Mouse (Mus musculus): ENCODE measurements at regions not wholly inside any gene's neighbourhood (a gene's known extent, or its start where the extent isn't known, plus 50 kb on each side); places are given as distances from the start of the nearest gene placed in this dataset.
A peak's percentile ranks its signal among the peaks of the same experiment; 100 is the strongest.
"Not testable (repeated sequence)": the region's sequence is repeated elsewhere in the genome, so short reads cannot be mapped to it uniquely, and the experiment has no call there.

DNA sequence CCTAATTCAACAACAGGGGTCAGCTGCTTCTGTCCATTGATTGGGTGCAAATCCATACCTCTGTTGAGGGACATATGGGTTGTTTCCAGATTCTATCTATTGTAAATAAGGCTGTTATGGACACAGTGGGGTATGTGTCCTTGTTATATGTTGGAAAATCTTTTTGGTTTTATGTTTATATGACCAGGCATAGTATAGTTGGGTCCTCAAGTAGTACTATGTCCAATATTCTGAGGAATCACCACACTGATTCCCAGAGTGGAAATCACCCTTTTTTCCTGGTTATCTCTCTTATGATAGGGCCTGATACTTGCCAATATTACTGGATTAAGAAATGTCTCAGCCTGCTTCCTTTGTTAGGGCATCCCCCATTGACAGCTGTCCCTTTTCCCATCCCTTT is 1471.0 kb downstream of the Kcnt2 start:
- no peak for DNase-seq

DNA sequence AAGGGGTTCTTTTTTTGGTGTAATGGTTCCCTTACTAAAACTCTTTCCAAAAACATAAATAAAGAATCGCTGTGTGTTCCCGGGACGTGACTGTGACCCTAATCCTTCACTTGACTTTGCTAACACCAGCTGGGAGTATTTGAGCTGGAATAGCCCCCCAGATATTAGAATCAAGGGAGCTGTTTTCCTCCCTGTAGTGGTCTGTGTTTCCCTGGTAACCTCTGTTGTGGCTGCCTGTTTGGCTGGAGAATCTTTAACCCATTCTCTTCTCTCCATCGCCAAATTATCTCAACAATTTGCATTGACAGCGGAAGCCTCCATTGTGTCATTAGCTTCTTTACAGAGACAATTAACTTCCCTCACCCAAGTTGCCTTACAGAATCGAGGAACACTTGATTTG is 1471.6 kb downstream of the Kcnt2 start:
- no peak for DNase-seq

DNA sequence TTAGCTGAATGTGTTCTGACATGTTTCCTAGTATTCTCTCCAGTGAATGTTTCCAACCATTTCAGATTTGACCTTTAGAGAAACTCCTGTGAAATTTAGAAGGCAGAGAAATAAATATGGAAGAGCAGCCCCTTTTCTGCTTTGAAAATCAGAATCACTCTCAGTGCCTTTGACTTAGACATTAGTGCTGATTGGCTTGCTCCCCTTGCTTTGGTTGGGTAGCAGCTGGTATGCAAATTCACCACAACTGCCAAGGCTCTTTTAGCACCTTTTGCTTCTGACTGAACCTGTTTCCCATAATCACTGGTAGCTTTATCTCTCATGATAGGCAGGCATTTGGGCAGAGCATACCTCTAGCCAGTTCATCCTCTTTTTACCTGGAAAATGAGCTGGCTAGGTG is 1495.3 kb downstream of the Kcnt2 start:
- no peak for DNase-seq

GRCm38 (mm10) chr1:141776059-141776458 is 1530.1 kb downstream of the Kcnt2 start:
- DNase-seq: no peak

DNA sequence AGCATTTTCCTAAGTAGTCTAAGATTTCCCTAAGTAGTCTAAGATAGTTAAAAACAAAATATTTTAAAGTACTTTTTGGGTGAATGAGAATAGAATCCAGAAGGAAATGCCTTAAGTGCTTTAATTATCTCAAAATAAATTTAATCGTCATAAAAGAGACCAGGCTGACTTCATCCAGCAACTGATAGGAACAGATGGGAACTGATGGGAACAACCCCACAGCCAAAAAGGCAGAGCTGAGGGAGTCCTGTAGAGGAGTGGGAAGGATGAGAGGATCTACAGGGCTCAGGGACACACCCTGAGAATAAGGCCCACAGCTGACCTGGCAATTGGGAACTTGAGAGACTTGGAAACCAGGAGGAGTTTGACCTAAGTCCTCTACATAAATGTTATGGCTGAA is 1537.4 kb downstream of the Kcnt2 start:
- DNase-seq: no peak

DNA sequence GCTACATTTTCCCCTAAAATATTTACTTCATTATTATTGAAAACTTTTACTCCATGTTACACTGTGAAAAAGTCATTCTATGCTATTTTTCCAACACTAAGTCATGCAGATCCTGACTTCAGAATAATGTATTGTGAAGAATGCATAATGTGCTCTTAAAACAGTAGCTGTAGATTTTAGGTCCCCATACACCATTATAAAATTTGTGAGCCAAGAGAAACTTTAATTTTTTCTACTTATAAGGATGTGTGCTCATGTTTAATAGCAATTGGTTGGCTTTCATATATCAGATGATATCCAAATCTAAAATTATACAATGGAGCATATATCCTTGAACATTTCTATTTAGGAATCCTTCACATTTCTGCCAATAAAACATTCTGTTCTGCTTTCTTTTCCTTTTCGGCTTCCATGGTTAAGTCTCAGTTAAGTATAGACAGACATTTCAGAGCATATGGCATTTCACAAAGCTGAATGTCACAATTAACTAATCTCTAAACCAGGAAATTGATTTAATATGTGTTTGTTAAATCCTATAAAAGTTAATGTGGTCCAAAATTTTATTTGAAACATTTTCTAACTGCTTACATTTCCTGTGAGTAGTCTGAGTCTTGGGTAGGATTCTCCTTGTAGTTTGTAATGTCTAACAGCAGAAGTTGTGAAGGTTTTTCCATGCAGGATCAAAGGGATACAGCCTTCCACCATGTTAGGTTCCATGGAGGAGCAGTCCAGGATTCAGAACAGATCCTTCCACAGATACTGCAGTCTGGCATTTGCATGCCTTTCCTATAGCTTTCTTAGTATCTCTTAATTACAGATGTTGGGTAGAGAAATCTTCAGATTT is 1567.6 kb downstream of the Kcnt2 start:
- DNase-seq: no peak

DNA sequence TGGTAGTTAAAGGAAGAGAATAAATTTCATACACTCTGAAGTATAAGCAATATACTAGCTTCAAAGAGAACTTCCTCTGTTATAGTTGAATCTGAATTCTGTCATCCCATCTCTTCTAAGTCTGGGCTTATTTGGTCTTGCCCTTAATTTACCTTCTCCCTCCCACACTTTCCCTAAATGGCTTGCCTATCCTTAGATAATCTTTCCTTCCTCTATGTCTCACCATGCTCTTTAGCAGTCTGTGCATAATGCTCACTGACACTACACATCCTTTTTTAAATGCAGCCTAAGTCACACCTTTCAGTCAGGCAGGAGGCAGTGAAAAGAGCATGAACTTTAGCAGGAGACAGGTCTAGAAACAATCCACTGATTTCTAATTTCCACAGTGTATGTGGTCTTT is 1585.5 kb downstream of the Kcnt2 start:
- DNase-seq: no peak

- DNase-seq: no peak
These were observed 1596.6 kb downstream of the Kcnt2 start for GRCm38 (mm10) chr1:141842547-141842946.

GRCm38 (mm10) chr1:141853841-141854240 is 1607.9 kb downstream of the Kcnt2 start:
- not testable (repeated sequence) for DNase-seq

DNA sequence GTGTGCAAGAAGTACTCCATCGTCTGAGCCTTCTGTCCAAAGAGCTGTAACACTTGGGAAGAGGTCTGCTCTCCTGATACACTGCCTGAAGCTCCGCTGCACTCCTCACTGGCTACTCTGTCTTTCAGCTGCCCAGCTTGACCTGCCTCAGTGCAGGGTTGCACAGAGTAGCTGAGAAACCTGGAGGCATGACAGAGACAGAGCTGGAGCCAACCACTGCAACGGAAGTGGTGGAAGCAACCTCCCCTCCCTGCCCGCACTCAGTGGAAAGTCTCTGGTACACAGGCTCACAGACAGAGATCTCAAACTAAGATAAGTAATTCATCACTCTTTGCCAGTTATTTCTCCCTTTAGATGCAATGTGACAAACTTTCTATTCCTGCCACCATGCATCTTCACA is 1638.4 kb downstream of the Kcnt2 start:
- DNase-seq: no peak

DNA sequence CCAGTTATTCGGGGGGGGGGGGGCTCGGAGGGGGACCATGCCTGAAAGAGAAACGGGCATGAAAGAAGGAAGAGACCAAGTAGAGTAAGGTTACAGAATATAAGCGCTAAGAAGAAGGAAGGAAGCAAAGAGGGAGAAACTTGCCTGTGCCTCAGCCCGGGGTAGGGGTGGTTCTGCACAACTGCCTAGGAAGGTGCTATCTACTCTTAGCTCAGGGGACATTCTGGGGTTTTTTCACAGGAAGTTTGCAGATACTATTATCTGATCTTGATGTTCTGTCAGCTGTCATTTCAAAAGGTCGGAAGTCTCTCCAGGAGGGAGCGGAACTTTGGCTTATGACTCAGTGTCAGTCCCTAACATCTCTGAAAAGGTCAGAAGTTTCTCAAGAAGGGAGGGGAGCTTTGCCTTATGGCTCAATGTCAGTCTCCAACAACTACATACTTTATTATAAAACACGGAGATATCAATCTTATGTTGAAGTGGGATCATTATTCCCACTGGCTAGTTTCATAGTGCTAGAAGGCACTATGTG is 1652.0 kb downstream of the Kcnt2 start:
- no peak for DNase-seq

DNA sequence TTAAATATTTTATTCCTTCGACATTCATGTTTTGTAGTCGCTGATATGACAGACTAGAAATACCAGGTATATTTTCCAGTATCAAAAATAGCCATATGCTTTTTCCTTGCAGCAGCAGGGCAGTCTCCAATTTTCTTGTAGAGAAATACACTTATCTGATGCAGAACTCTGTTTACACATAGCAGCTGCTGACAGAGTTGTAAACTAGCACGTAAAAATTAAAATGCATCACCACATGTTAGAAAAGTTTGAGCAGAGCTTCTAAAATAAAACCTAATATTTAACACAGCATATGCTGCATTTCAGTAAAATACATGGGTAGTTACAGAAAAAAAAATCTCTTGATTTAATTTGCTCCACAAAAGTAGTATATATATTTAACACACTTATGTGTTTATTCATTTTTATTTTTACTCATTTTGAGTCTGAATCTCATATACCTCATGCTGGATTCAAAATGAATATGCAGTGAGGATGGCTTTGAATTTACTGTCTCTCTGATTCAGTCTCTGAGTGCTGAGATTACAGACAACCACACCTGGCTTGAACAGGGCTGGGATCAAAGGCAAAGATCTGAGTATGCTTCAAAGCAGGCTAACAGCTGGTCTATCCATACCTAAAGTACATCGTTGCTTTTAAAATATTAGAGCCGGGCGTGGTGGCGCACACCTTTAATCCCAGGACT is 1665.9 kb downstream of the Kcnt2 start:
- DNase-seq: no peak

GRCm38 (mm10) chr1:141926194-141926593 is 1680.2 kb downstream of the Kcnt2 start:
- no peak for DNase-seq

DNA sequence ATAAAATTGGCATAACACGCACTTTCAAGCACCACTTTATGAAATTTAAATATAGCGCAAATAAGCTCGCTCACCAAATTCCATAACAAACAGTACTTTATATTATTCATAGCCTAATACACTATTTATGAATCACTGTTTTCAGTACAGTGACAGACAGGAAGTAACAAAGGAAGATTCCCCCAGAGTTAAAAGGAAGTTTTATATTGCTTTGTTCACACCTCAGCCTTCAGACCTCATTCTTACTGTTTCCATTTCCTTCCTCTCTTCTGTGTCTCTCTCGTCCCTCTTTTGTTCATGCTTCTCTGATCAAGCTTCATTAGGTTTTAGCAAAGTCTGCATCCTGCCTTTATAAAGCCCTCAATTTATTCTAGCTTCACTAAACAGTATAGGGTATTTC is 1680.8 kb downstream of the Kcnt2 start:
- DNase-seq: no peak

DNA sequence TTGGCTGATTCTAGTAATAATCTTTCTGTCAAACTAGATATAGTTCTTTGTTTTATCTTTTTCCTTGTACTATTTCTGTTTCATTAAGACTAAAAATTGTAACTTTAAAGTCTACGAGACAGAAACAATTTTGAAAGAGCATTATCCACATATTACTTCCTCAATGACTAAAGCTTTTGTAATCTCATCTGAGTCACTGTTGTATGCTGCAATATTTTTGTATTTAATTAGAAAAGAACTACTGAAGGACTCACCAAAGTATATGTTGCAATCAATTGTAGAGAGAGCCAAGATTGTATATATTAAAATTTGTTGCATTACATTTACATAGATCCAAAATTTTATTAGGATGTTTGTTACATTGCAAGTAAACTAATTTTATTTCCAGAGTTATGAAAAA is 1692.4 kb upstream of the B3galt2 start:
- DNase-seq: no peak

- DNase-seq: no peak
These were observed 1686.1 kb upstream of the B3galt2 start for GRCm38 (mm10) chr1:141954323-141954867.

- DNase-seq: peak; percentile 17 to 21
These were observed 1678.7 kb upstream of the B3galt2 start for GRCm38 (mm10) chr1:141961743-141962142.

GRCm38 (mm10) chr1:141968133-141968532 is 1672.3 kb upstream of the B3galt2 start:
- DNase-seq: no peak

DNA sequence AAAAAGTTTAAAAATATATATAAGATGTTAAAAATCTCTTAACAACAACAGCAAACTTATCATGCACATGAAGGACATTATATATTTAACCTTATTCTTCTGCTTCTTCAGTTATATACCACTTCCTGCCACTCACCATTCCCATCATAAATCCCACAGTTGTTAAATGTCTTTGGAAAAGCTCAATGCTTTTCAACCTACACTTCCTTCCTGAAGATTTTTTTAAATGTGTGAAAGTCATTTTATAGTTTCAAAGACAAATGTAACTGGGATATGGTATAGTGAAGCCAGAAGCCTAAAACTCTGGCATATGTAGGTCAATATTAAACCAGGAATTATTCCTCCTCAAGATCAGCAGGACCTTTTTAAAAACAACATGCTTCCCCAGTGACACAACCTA is 1666.1 kb upstream of the B3galt2 start:
- no peak for DNase-seq

- DNase-seq: no peak
These were observed 1640.7 kb upstream of the B3galt2 start for GRCm38 (mm10) chr1:141999769-142000168.

GRCm38 (mm10) chr1:142000335-142000734 is 1640.1 kb upstream of the B3galt2 start:
- no peak for DNase-seq

DNA sequence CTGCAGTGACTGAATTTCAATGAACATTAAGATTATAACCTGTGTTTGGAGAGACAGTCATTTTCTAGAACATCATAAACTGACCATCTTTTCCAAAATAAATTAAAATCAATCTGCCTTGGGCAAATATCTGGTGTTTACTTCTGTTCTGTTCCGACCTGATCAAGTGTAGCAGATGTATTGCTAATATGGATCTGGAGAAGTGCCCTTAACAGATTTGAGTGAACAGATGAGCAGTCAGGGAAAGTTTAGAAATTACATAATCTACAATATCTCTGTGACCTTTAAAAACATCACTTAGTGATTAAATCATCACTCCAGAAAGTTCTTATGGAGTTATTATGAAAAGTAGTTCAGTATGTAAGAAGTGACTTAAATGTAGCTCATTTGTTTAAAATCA is 1634.1 kb upstream of the B3galt2 start:
- DNase-seq: no peak

DNA sequence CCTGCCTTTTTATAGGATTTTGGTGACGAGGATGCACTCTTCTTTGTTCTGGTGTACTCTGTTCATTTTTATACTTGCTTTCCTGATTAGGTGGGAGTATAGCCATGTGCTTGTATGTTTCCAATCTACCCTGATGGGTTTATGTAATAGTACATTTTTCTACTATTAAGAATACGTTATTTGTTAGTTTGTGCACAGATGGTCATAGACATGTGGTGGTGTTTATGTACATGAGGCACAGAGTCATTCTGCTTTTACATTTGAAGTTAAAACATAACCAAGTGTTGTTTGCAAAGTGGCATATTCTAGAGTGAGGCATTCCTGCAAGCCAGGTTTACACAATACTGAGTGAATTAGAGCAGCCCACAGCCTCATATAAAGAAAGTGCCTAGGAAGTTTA is 1597.7 kb upstream of the B3galt2 start:
- DNase-seq: no peak

DNA sequence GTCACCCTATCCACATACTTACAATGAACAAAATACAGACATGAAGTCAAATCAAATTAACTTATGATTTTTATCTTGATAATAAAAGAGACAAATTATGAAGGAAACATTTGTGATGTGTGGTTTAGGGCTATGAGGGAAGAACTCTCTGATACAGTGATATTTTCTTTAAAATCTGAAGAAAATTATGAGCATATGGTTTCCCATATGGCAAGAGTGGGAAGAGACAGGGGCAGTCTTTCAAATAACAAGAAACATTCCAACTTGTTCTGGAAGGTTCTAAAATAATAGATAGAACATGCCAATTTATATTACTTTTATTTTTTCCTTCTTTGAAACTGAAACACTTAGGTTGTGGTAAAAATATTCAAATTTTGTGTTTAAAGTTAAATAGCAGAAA is 1585.3 kb upstream of the B3galt2 start:
- DNase-seq: no peak

Data from kidney, postnatal 4 days (tissue).